9 mouse cellular contexts compared by ENCODE assay signal in the genomic region with DNA sequence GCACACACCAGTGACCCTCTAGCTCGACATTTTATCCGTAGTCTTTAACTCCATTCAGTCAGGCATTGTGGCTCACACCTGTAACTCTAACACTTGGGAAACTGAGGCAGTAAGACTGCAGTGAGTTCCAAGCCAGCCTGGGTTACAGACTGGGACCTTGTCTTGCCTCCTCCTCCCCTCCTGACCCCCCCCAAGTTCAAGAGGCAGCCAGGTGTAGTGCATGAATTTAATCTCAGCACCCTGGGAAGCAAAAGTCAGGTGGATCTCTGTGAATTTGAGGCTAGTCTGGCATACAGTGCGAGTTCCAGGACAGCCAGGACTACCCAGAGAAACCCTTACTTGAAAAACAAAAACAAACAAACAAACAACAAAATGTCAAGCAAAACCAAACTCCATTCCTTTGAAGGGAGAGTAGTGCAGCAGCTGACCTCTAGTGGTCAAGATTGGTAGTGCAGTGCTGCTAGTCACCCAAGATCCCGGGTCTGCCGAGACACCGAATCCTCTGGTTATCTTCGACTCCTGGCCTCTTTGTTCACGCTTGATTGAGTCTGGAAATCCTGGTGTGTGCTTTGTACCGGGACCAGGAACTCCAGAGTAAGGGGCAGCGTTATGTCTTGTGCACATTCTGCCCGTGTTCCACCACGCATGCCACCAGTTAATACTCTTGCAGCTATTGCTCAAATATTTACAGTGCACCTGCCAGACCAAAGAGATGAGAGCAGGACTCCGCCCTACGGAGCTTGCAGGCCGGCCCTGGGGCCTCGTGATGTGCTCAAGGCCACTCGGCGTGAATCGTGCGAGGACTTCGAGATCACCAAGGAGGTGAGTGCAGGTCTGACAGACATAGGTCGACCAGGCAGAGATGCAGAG. TPM values are rescaled to one million over a fixed set of nuclear protein-coding genes. Genes with fewer than 3 reads are reported as not detected.
DNase-seq lines count a peak whose midpoint lies in the region; ATAC-seq lines count a peak whose summit lies in the region.
"Had no signal": no experiment of that assay in that cellular context is flagged by ENCODE, and none has a peak within 500 bp of the region (broad histone marks: within the 10 kb centered on the region; RNA-seq: fewer than 3 reads in every experiment).

No protein-coding gene starts in this region.

- H3K4me1 ChIP-seq in forebrain, embryonic 15.5 days = peaks cover 6% of the 10 kb centered on the region
- peaks cover 44% of the 10 kb centered on the region for H3K4me1 ChIP-seq in hindbrain, embryonic 10.5 days (replicated peaks)

- no peaks in the 10 kb centered on the region for H3K9me3 ChIP-seq in forebrain, embryonic 15.5 days
- H3K9me3 ChIP-seq in hindbrain, embryonic 10.5 days = no peaks in the 10 kb centered on the region

- peak overlapping the region; percentile 34 for H3K9ac ChIP-seq in forebrain, embryonic 15.5 days (replicated peaks)

- peak overlapping the region; percentile 44 for H3K4me2 ChIP-seq in forebrain, embryonic 15.5 days (replicated peaks)

- peak; percentile 73 for DNase-seq in NIH3T3 (ENCODE audit: low read depth)
- DNase-seq in cerebellum, adult 18-20 months = peak; percentile 80 to 88
- peak; percentile 70 for DNase-seq in hindbrain, embryonic 10.5 days (ENCODE audit: low spot score)
- DNase-seq in layer of hippocampus, postnatal 10 days (ENCODE audit: low spot score in 2 of 2) = peak; percentile 84 to 87
- peak; percentile 76 for DNase-seq in lung, postnatal 25 days (ENCODE audit: low spot score)
- DNase-seq in retina, postnatal 1 day = peak; percentile 84
- peak; percentile 87 for DNase-seq in thymus, postnatal 4 days

- H3K27me3 ChIP-seq in forebrain, embryonic 15.5 days = no peaks in the 10 kb centered on the region
- H3K27me3 ChIP-seq in hindbrain, embryonic 10.5 days (ENCODE audit: insufficient read depth, poor library complexity, severe bottlenecking) = peaks cover 44% of the 10 kb centered on the region

- peak overlapping the region; percentile 31 for H3K4me3 ChIP-seq in forebrain, embryonic 15.5 days
- peak overlapping the region; percentile 26 for H3K4me3 ChIP-seq in hindbrain, embryonic 10.5 days

- WGBS in forebrain, embryonic 15.5 days = 21% methylated on average over 22 of the region's 22 CpGs
- 21% methylated on average over 22 of the region's 22 CpGs for WGBS in hindbrain, embryonic 10.5 days

- no peaks in the 10 kb centered on the region for H3K36me3 ChIP-seq in forebrain, embryonic 15.5 days
- H3K36me3 ChIP-seq in hindbrain, embryonic 10.5 days = no peaks in the 10 kb centered on the region

- ATAC-seq in forebrain, embryonic 15.5 days (replicated peaks) = peak; percentile 38; the same call in 1 of the 2 replicates

- H3K27ac ChIP-seq in forebrain, embryonic 15.5 days (replicated peaks) = no peak overlapping the region
- H3K27ac ChIP-seq in hindbrain, embryonic 10.5 days = no peak overlapping the region
- H3K27ac ChIP-seq: macrophage had no signal

RNA-seq across cellular contexts. Expression of a gene that starts 13.8 kb away (rescaled TPM):
- polyA plus RNA-seq in forebrain, embryonic 15.5 days (2015; fragmentation: Nextera tagmentation; extraction: Ambion mirVana) = 0.05 and 0.11 TPM in 2 replicates
- polyA plus RNA-seq in hindbrain, embryonic 10.5 days (2016; fragmentation: Nextera tagmentation; extraction: Ambion mirVana) = 0.10 TPM in 1 of 2 replicates, not detected in the other
- total RNA-seq in layer of hippocampus, postnatal 10 days (2021) = not detected
- polyA plus RNA-seq: macrophage had no signal

RNA-seq across cellular contexts. Expression of a gene that starts 26.8 kb away (rescaled TPM):
- polyA plus RNA-seq in forebrain, embryonic 15.5 days (2015; fragmentation: Nextera tagmentation; extraction: Ambion mirVana) = 0.22 and 0.34 TPM in 2 replicates
- 0.25 and 0.63 TPM in 2 replicates for polyA plus RNA-seq in hindbrain, embryonic 10.5 days (2016; fragmentation: Nextera tagmentation; extraction: Ambion mirVana)
- total RNA-seq in layer of hippocampus, postnatal 10 days (2021) = 10 to 100 TPM; 26.2 to 27.5 TPM

RNA-seq across cellular contexts. Expression of a gene that starts 39.3 kb away (rescaled TPM):
- polyA plus RNA-seq in forebrain, embryonic 15.5 days (2015; fragmentation: Nextera tagmentation; extraction: Ambion mirVana) = 7.7 TPM in 2 replicates
- 7.9 and 9.5 TPM in 2 replicates for polyA plus RNA-seq in hindbrain, embryonic 10.5 days (2016; fragmentation: Nextera tagmentation; extraction: Ambion mirVana)
- 10 to 100 TPM; 11.5 to 13.1 TPM for total RNA-seq in layer of hippocampus, postnatal 10 days (2021)

RNA-seq across cellular contexts. Expression of a gene that starts 41.9 kb away (rescaled TPM):
- polyA plus RNA-seq in forebrain, embryonic 15.5 days (2015; fragmentation: Nextera tagmentation; extraction: Ambion mirVana) = 0.13 and 0.24 TPM in 2 replicates
- 0.51 and 0.56 TPM in 2 replicates for polyA plus RNA-seq in hindbrain, embryonic 10.5 days (2016; fragmentation: Nextera tagmentation; extraction: Ambion mirVana)
- total RNA-seq in layer of hippocampus, postnatal 10 days (2021) = under 1 TPM; 0.25 to 0.71 TPM
- polyA plus RNA-seq: macrophage had no signal
